Mouse (Mus musculus) B cell, adult (primary cell): ENCODE results near the gene 4933417A18Rik. TPM values are rescaled to one million over a fixed set of nuclear protein-coding genes. Genes with fewer than 3 reads are reported as not detected.

ENCODE experiments used
- total RNA-seq: library from RNA; stranded (reverse); gene quantifications from 4 replicates; pipeline ENCODE4 v1.2.4, GENCODE M21; 2023; ENCODE audit not compliant: inconsistent age

4933417A18Rik gene
- total RNA-seq: not detected in 4 replicates

DNA sequence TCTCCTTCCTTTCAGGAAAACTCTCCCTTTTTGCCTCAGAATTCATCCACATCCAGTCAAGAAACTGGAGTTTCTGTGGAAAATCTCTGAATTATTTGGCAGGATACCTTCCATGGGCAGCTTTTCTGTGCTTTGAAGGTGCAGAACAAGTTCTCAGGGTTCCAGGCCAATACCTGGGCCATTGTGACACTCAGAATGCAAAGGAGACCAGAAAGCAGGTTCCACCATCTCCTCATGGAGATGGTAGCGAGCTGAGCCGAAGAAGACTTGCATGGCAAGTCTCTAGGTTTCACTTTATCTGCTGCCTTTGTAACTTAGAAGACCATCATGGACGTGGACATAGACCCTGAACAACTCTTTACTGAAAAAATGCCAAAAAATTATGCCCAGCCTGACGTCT, at the start of gene 4933417A18Rik, which contains the start of gene Fam217a:
Gene 4933417A18Rik (plus strand): TSS at position 200 of the 400 bp plus-strand sequence.
Gene Fam217a (minus strand): TSS at position 101 of the 400 bp plus-strand sequence.

DNA sequence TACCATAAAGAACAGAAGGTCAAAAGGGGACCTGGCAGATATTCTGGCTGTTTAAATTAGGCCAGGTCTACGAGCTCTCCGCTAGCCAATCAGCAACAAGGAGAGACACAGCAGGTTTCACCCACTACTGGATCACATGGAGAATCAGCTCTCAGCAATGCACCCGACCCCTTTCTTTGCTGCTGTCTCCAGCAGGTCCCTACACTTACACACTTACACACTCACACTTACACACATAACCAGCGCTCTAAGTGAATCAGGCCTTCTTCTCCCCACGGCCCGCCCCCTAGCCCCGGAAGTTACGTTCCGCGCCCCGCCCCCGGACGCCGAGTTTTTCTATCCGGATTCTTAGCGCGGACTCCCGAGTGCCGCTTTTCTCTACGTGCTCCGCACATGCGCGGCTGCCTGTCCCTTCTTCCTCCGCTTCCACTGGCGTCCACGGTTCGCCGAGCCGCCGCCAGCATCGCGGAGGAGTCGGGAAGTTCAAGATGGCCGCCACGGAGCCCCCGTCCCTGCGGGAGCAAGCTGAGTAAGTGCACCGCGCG, 49.0 kb upstream of the 4933417A18Rik start, which contains the start of gene Prpf4b:
Gene Prpf4b (plus strand): TSS at position 137 of the 545 bp plus-strand sequence.

DNA sequence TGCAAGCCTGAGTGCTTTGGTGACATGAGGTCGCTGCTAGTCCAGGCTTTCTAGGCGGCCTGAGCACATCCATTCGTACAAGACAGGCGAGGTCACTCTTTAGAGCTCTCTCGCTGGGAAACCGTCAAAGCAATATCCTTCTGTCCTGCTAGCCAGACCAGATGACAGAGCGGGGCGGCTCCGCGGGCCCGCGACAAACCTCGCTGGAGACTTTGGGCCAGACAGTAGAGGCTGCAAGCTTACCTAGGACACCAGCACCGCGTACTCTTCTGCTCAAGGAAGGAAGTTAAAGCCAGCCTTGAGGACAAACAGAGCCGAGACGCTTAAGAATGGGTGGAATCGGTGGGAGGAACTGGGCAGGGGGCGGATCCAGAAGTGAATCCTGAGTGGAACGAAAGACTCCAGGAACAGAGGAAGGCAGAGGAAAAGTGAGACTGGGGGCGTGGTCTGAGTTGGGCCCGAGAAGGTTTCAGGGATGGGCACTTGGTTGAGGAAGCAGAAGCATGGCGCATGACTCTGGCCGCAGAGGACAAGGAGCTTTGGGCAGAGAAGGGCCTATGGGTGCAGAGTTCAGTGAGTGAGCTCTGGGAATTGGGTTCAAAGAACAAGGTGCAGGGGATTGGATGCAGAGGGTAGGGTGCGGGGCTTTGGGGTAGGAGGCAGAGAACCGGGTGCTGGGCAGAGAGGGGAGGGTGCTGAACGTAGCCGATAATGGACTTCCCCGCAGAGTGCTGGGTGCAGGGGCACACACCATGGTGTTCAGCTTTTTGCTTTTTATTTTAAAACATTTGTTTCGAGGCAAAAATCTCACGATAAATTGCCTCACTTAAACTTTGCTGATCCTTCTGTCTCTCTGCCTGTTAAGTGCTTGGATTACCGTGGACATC, 39.5 kb downstream of the 4933417A18Rik start, which contains the start of gene Eci3:
Gene Eci3 (minus strand): TSS at position 300 of the 887 bp plus-strand sequence.

Other genes with a start within 250 kb of the 4933417A18Rik start
- gene Fam50b, start 189.6 kb upstream of the 4933417A18Rik start, total RNA-seq: not detected in 4 replicates
- 170 to 188 TPM (median 177 TPM) in 4 replicates for gene Prpf4b, start 49.1 kb upstream of the 4933417A18Rik start, total RNA-seq
- not detected in 4 replicates for gene Fam217a, start 99 bp upstream of the 4933417A18Rik start, total RNA-seq
- gene Eci3, start 39.4 kb downstream of the 4933417A18Rik start, total RNA-seq: not detected in 4 replicates
- 19.5 to 27.7 TPM (median 21.4 TPM) in 4 replicates for gene Eci2, start 102.7 kb downstream of the 4933417A18Rik start, total RNA-seq